Mouse (Mus musculus): ENCODE results near the gene Rptor. TPM values are rescaled to one million over a fixed set of nuclear protein-coding genes. Genes with fewer than 3 reads are reported as not detected.
A peak's percentile ranks its signal among the peaks of the same experiment; 100 is the strongest.

The Rptor gene
- polyA plus RNA-seq, 1 experiment from 2014 or later = 14.6 TPM

GRCm38 (mm10) chr11:119685477-119685876 lies 82.8 kb downstream of the Rptor start:
- ATAC-seq (ENCODE audit: insufficient read depth) (no peak; the same call in 1 of the 2 replicates), DNase-seq (peak; percentile 83)
- Histone ChIP-seq H3K4me3 (ENCODE audit: low read depth, low read length) (no peak overlapping the region), H3K9me3 (ENCODE audit: low read depth, low read length) (no peaks in the 10 kb centered on the region), H3K27me3 (ENCODE audit: insufficient read depth, low read length) (no peaks in the 10 kb centered on the region), H3K27ac (ENCODE audit: low read depth) (peak overlapping the region; percentile 67; the same call in 1 of the 2 replicates), H3K4me1 (ENCODE audit: insufficient read depth) (peaks cover 22% of the 10 kb centered on the region), H3K36me3 (ENCODE audit: insufficient read depth) (no peaks in the 10 kb centered on the region), H3K9ac (peak overlapping the region; percentile 26; the same call in 1 of the 2 replicates), H3K4me2 (0 out of 2 replicates have a peak overlapping the region, but pooled peaks have one; percentile 12)
- TF ChIP-seq CTCF (IDR thresholded peaks at IDR 0.05; ENCODE audit: low read depth) = no peak
- 16% methylated on average over 5 of the region's 5 CpGs for WGBS

GRCm38 (mm10) chr11:119685910-119686659 lies 83.4 kb downstream of the Rptor start:
- no peak for ATAC-seq (ENCODE audit: insufficient read depth)
- no peak overlapping the region for H3K4me3 ChIP-seq (ENCODE audit: low read depth, low read length)
- H3K4me1 ChIP-seq (ENCODE audit: insufficient read depth) = peaks cover 22% of the 10 kb centered on the region
- no peaks in the 10 kb centered on the region for H3K36me3 ChIP-seq (ENCODE audit: insufficient read depth)
- peak; percentile 38 for DNase-seq
- H3K9me3 ChIP-seq (ENCODE audit: low read depth, low read length) = no peaks in the 10 kb centered on the region
- 46% methylated on average over 2 of the region's 2 CpGs for WGBS
- no peak for TF ChIP-seq CTCF (IDR thresholded peaks at IDR 0.05; ENCODE audit: low read depth)
- H3K9ac ChIP-seq = no peak overlapping the region
- H3K4me2 ChIP-seq = no peak overlapping the region
- H3K27ac ChIP-seq (ENCODE audit: low read depth) = peak overlapping the region; percentile 67; the same call in 1 of the 2 replicates
- no peaks in the 10 kb centered on the region for H3K27me3 ChIP-seq (ENCODE audit: insufficient read depth, low read length)

GRCm38 (mm10) chr11:119687316-119687715 lies 84.6 kb downstream of the Rptor start:
- Histone ChIP-seq H3K9ac (no peak overlapping the region), H3K36me3 (ENCODE audit: insufficient read depth) (no peaks in the 10 kb centered on the region), H3K9me3 (ENCODE audit: low read depth, low read length) (no peaks in the 10 kb centered on the region), H3K4me2 (no peak overlapping the region), H3K27me3 (ENCODE audit: insufficient read depth, low read length) (no peaks in the 10 kb centered on the region), H3K4me3 (ENCODE audit: low read depth, low read length) (no peak overlapping the region), H3K27ac (ENCODE audit: low read depth) (no peak overlapping the region), H3K4me1 (ENCODE audit: insufficient read depth) (peaks cover 22% of the 10 kb centered on the region)
- ATAC-seq (ENCODE audit: insufficient read depth) (no peak), DNase-seq (no peak)
- TF ChIP-seq CTCF (IDR thresholded peaks at IDR 0.05; ENCODE audit: low read depth) = no peak
- 61% methylated on average over 3 of the region's 3 CpGs for WGBS

- H3K9ac ChIP-seq = no peak overlapping the region
- H3K9me3 ChIP-seq (ENCODE audit: low read depth, low read length) = no peaks in the 10 kb centered on the region
- H3K36me3 ChIP-seq (ENCODE audit: insufficient read depth) = no peaks in the 10 kb centered on the region
- DNase-seq (peak; percentile 62), ATAC-seq (ENCODE audit: insufficient read depth) (no peak)
- TF ChIP-seq CTCF (IDR thresholded peaks at IDR 0.05; ENCODE audit: low read depth) = no peak
- no peaks in the 10 kb centered on the region for H3K27me3 ChIP-seq (ENCODE audit: insufficient read depth, low read length)
- peaks cover 22% of the 10 kb centered on the region for H3K4me1 ChIP-seq (ENCODE audit: insufficient read depth)
- no peak overlapping the region for H3K4me2 ChIP-seq
- no peak overlapping the region for H3K4me3 ChIP-seq (ENCODE audit: low read depth, low read length)
- no peak overlapping the region for H3K27ac ChIP-seq (ENCODE audit: low read depth)
These were observed 85.3 kb downstream of the Rptor start for GRCm38 (mm10) chr11:119687966-119688365.

GRCm38 (mm10) chr11:119689936-119690335 lies 87.2 kb downstream of the Rptor start:
- DNase-seq (no peak), ATAC-seq (ENCODE audit: insufficient read depth) (no peak)
- Histone ChIP-seq H3K4me1 (ENCODE audit: insufficient read depth) (peaks cover 22% of the 10 kb centered on the region), H3K27me3 (ENCODE audit: insufficient read depth, low read length) (no peaks in the 10 kb centered on the region), H3K9me3 (ENCODE audit: low read depth, low read length) (no peaks in the 10 kb centered on the region), H3K36me3 (ENCODE audit: insufficient read depth) (no peaks in the 10 kb centered on the region), H3K27ac (ENCODE audit: low read depth) (no peak overlapping the region), H3K4me3 (ENCODE audit: low read depth, low read length) (no peak overlapping the region), H3K4me2 (no peak overlapping the region), H3K9ac (no peak overlapping the region)
- WGBS = 62% methylated on average over 3 of the region's 3 CpGs
- TF ChIP-seq CTCF (IDR thresholded peaks at IDR 0.05; ENCODE audit: low read depth) = no peak

- Histone ChIP-seq H3K4me3 (ENCODE audit: low read depth, low read length) (no peak overlapping the region), H3K4me1 (ENCODE audit: insufficient read depth) (peaks cover 11% of the 10 kb centered on the region; the same call in 1 of the 2 replicates), H3K36me3 (ENCODE audit: insufficient read depth) (no peaks in the 10 kb centered on the region), H3K27me3 (ENCODE audit: insufficient read depth, low read length) (no peaks in the 10 kb centered on the region), H3K9me3 (ENCODE audit: low read depth, low read length) (no peaks in the 10 kb centered on the region), H3K9ac (no peak overlapping the region), H3K4me2 (no peak overlapping the region), H3K27ac (ENCODE audit: low read depth) (no peak overlapping the region)
- TF ChIP-seq CTCF (IDR thresholded peaks at IDR 0.05; ENCODE audit: low read depth) = no peak
- DNase-seq (no peak), ATAC-seq (ENCODE audit: insufficient read depth) (no peak)
- 78% methylated on average over 6 of the region's 6 CpGs for WGBS
These were observed 89.6 kb downstream of the Rptor start for GRCm38 (mm10) chr11:119692196-119692910.

- H3K27ac ChIP-seq (ENCODE audit: low read depth) = no peak overlapping the region
- 75% methylated on average over 1 of the region's 1 CpGs for WGBS
- ATAC-seq (ENCODE audit: insufficient read depth) (no peak), DNase-seq (no peak)
- TF ChIP-seq CTCF (IDR thresholded peaks at IDR 0.05; ENCODE audit: low read depth) = no peak
- H3K4me1 ChIP-seq (ENCODE audit: insufficient read depth) = 0 out of 2 replicates have a peak, but pooled peaks cover 7% of the 10 kb centered on the region
- H3K36me3 ChIP-seq (ENCODE audit: insufficient read depth) = no peaks in the 10 kb centered on the region
- no peak overlapping the region for H3K4me2 ChIP-seq
- no peaks in the 10 kb centered on the region for H3K27me3 ChIP-seq (ENCODE audit: insufficient read depth, low read length)
- H3K9ac ChIP-seq = no peak overlapping the region
- no peaks in the 10 kb centered on the region for H3K9me3 ChIP-seq (ENCODE audit: low read depth, low read length)
- no peak overlapping the region for H3K4me3 ChIP-seq (ENCODE audit: low read depth, low read length)
These were observed 90.2 kb downstream of the Rptor start for GRCm38 (mm10) chr11:119692911-119693261.
